Comparison of ENCODE assay signal across 12 mouse cellular contexts in the genomic region with DNA sequence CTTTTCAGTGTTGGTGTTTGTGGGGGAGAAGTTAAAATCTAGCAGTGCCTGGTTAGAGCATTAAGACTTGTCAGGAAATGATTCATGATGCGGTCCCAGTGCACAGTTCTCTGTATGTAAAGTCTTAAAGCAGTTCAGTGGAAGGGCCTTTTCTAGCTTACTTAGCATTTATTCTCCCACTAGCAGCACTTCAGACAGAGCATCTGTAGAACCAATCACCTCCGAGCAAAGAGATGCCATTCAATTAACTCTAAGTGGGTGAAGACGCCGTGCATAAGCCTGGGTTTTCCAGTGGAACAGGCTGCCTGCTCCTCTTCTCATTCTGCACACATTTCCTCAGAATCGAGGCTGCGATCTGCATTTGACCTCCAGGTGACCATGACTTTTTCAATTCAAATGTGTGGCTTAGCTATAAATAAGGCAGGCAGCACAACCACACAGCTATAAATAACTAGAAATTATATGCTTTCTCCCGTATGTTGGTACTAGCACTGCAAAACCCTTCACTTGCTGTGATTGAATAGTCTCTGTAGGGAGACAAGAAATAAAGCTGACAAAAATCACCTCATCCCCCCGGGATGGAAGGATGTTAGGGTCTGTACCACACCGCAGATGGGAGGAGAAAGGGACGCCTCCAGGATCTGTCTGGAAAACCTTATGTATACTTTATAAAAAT.
DNase-seq lines count a peak whose midpoint lies in the region; ATAC-seq lines count a peak whose summit lies in the region.
"Had no signal": no experiment of that assay in that cellular context is flagged by ENCODE, and none has a peak within 500 bp of the region (broad histone marks: within the 10 kb centered on the region; RNA-seq: fewer than 3 reads in every experiment).

No protein-coding gene starts in this region.

- H3K4me3 ChIP-seq in hindbrain, embryonic 11.5 days (ENCODE audit: low read depth, low read length) = no peak overlapping the region
- no peak overlapping the region for H3K4me3 ChIP-seq in hindbrain, embryonic 10.5 days
- no peak overlapping the region for H3K4me3 ChIP-seq in forebrain, embryonic 14.5 days (ENCODE audit: low read depth, low read length)
- H3K4me3 ChIP-seq: embryonic facial prominence, embryonic 15.5 days had no signal

- WGBS in hindbrain, embryonic 11.5 days = 90% methylated on average over 10 of the region's 10 CpGs
- 90% methylated on average over 10 of the region's 10 CpGs for WGBS in hindbrain, embryonic 10.5 days
- WGBS in forebrain, embryonic 14.5 days = 80% methylated on average over 10 of the region's 10 CpGs

- no peak overlapping the region for H3K27ac ChIP-seq in hindbrain, embryonic 11.5 days (ENCODE audit: low read depth, low read length)
- no peak overlapping the region for H3K27ac ChIP-seq in hindbrain, embryonic 10.5 days
- H3K27ac ChIP-seq in forebrain, embryonic 14.5 days (ENCODE audit: low read depth, low read length) = peak overlapping the region; percentile 22; the same call in 1 of the 2 replicates
- H3K27ac ChIP-seq: embryonic facial prominence, embryonic 15.5 days had no signal

- no peak overlapping the region for H3K9ac ChIP-seq in hindbrain, embryonic 11.5 days (ENCODE audit: low read depth, low read length)
- no peak overlapping the region for H3K9ac ChIP-seq in forebrain, embryonic 14.5 days (ENCODE audit: low read length)
- H3K9ac ChIP-seq: embryonic facial prominence, embryonic 15.5 days had no signal

- no peaks in the 10 kb centered on the region for H3K4me1 ChIP-seq in hindbrain, embryonic 11.5 days (replicated peaks; ENCODE audit: control insufficient read depth, insufficient read depth, low read length)
- peaks cover 7% of the 10 kb centered on the region for H3K4me1 ChIP-seq in hindbrain, embryonic 10.5 days (replicated peaks)
- H3K4me1 ChIP-seq in forebrain, embryonic 14.5 days (ENCODE audit: control insufficient read depth, insufficient read depth, low read length) = peaks cover 7% of the 10 kb centered on the region; the same call in 1 of the 2 replicates

- no peaks in the 10 kb centered on the region for H3K9me3 ChIP-seq in hindbrain, embryonic 11.5 days (ENCODE audit: control insufficient read depth, low read length)
- no peaks in the 10 kb centered on the region for H3K9me3 ChIP-seq in hindbrain, embryonic 10.5 days
- H3K9me3 ChIP-seq in forebrain, embryonic 14.5 days (replicated peaks; ENCODE audit: control insufficient read depth, low read length) = no peaks in the 10 kb centered on the region
- H3K9me3 ChIP-seq: embryonic facial prominence, embryonic 15.5 days had no signal

- ATAC-seq in hindbrain, embryonic 11.5 days (ENCODE audit: low FRiP score) = 0 out of 2 replicates have a peak, but pooled peaks have one; percentile 25
- peak; percentile 52; the same call in 1 of the 2 replicates for ATAC-seq in forebrain, embryonic 14.5 days

- peak; percentile 16 for DNase-seq in embryo, embryonic 11 days
- DNase-seq in embryo, embryonic 9.5 days (ENCODE audit: extremely low spot score) = no peak
- DNase-seq in hindbrain, embryonic 11.5 days (ENCODE audit: low spot score) = no peak
- no peak for DNase-seq in hindbrain, embryonic 10.5 days (ENCODE audit: low spot score)
- peak; percentile 38 for DNase-seq in forebrain, embryonic 14.5 days (ENCODE audit: low spot score)
- peak; percentile 49 for DNase-seq in mesoderm, embryonic 11.5 days (ENCODE audit: low read depth, low spot score)
- DNase-seq in cerebellum, adult 9-11 months = no peak
- DNase-seq in liver = no peak
- DNase-seq: kidney, postnatal 14 days; lung, adult 18-20 months; thymus, postnatal 4 days had no signal

- H3K4me2 ChIP-seq in hindbrain, embryonic 11.5 days (replicated peaks; ENCODE audit: low read depth, low read length) = no peak overlapping the region
- no peak overlapping the region for H3K4me2 ChIP-seq in forebrain, embryonic 14.5 days (ENCODE audit: low read length)
- H3K4me2 ChIP-seq: embryonic facial prominence, embryonic 15.5 days had no signal

- H3K36me3 ChIP-seq in hindbrain, embryonic 11.5 days (ENCODE audit: control insufficient read depth, insufficient read depth, low read length) = no peaks in the 10 kb centered on the region
- H3K36me3 ChIP-seq in hindbrain, embryonic 10.5 days = peaks cover 29% of the 10 kb centered on the region
- peaks cover 11% of the 10 kb centered on the region for H3K36me3 ChIP-seq in forebrain, embryonic 14.5 days (ENCODE audit: control insufficient read depth, insufficient read depth, low read length)

- no peaks in the 10 kb centered on the region for H3K27me3 ChIP-seq in hindbrain, embryonic 11.5 days (ENCODE audit: control insufficient read depth, insufficient read depth, low read length)
- H3K27me3 ChIP-seq in hindbrain, embryonic 10.5 days (ENCODE audit: insufficient read depth, poor library complexity, severe bottlenecking) = no peaks in the 10 kb centered on the region
- no peaks in the 10 kb centered on the region for H3K27me3 ChIP-seq in forebrain, embryonic 14.5 days (replicated peaks; ENCODE audit: control insufficient read depth, insufficient read depth, low read length)
- H3K27me3 ChIP-seq: embryonic facial prominence, embryonic 15.5 days had no signal

Comparison
In these comparisons a context has a peak if more than half of its experiments do, and no peak if none do; other contexts are left out.
1. DNase-seq: peak in embryo, embryonic 11 days (single experiment), forebrain, embryonic 14.5 days (single experiment) and mesoderm, embryonic 11.5 days (single experiment); none in embryo, embryonic 9.5 days (single experiment), hindbrain, embryonic 11.5 days (single experiment), hindbrain, embryonic 10.5 days (single experiment), cerebellum, adult 9-11 months (single experiment) and liver (single experiment).